Mouse (Mus musculus) T-helper 2 cell (primary cell): ENCODE results near the gene Adarb1.

Source experiments
- in situ Hi-C: fragments of 300-600 bp; cut with MboI, MseI; formaldehyde crosslinking; loops from one replicate; pipeline ENCODE4 v1.15.1; 2025; ENCODE audit warnings: high pct_unique_total_duplicates

Gene Adarb1

DNA sequence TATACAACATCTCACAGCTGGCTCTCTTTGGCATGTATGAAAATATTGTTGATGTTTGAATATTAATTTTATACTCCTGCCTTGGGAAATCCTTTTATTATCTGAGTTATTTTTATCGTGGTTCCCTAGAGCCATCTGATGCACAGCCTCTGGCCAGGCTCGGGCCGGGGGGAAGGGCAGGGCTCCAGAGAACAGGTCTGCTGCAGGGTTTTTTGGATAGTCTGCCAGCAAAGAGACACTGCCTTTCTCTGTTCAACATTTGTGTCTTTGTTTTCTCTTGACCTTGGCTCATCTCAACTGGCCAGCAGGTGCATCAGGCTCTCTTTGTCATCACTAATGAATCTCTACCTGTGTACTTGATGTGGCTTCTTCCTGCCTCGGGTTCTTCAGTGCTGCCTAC, 32.3 kb downstream of the Adarb1 start:
- in situ Hi-C loops = no loop called here

DNA sequence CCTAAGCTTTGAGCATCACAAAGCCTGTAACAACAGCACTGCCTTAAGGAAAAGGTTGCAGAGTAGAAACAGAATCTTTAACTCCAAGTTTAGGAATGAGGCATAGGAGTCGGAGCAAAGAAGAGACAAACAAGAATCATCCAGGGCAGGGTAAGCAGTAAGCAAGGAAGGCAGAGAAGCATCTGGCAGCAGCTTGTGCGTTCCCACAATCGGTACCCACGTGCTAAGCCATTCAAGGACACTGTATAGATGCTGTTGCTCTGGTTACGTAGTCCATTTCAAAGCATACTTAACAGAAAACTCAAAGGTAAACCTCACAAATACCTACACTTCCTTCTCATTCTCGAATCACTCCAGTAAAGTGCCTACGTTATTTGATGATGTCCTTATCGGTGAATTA, 35.0 kb downstream of the Adarb1 start:
- in situ Hi-C loops = no loop called here

DNA sequence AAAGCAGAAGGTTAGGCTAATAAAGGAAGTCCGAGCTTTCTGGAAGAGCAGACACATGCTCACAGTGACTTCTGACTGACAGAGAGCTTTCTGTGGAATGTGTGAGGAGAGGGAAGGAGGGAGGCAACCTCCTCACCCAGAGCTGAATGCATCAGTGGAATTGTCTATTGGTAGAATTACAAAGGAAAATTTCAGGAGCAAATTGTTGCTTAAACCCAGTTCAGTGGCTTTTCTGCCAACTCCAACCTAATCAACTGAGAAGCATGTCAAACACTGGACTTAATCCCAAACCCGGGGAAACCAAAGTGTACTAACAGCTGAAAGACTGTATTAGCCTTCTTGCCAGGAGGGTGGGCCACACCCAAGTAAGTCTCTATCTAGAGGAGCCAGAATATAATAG, 36.9 kb downstream of the Adarb1 start:
- in situ Hi-C loops = no loop called here

DNA sequence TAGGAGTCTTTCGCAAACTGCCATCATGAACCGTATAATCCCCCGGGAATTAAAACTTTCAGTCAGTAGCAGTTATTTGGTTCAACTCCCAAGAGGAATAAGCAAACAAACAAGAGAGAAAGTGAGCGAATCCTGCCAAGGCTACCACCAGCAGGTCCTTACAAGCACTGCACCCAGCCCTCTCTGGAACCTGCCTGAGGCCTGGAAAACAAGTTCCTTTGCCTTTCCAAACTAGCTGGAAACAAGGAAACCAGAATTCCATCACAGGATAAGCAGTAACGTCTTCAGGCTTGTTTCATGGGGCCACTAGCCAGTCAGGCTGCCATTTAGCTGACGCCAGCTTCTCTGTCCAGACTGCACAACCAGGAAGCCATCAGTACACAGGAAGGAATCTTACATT, 37.4 kb downstream of the Adarb1 start:
- in situ Hi-C loops = no loop called here

DNA sequence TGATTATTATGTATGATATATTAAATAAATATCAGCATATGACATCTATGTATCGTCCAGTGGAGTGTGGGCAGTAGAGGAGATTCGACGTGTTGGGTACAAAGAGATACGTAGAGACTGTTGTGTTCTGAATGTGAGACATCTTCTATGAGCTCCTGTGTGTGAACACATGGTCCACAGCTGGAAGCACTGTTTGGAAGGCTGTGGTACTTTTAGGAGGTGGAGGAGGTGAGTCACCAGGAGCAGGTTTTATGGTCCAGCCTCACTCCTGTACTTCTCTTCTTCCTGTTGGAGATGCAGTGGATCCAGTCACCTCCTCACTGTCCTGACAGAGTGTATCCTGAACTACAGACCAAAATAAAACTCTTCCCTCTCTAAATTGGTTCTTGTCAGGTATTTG, 38.9 kb downstream of the Adarb1 start:
- in situ Hi-C loops = no loop called here

DNA sequence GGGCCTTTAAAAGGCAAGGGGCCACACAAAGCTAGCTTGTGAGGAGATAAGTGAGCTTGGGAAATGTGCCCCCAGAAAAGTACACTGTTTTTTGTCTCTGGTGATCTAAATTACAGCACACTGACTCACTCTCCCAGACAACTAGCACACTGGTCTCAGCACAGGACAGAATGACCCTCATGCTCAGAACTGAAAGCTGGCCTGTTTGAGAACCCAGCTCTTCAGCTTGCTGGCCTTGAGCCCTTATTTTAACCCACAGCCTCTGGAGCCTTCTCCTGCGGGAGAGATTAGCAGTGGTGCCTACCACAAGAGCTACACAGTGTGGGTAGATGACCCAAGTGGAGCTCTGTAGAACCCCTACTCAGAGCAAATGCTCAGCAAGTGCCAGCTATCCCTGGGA, 42.0 kb downstream of the Adarb1 start:
- in situ Hi-C loops = no loop called here

DNA sequence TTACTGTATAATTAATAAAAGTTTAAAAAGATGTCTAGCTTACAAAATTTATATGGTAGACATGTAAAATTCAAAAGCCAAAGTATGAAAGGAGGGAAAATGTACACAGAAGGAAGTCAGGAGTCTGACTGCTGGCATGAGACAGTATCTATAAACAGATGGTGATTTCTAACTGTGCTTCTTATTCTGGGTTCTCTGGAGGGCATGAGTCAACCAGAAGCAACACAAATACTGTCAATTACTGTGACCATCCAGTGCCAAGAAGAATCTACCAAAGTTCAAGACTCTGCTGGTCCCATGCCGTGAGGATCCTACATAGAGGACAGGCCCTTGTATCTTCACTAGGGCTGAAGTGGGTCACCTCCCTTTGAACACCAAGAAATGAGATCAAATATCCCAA, 43.1 kb downstream of the Adarb1 start:
- in situ Hi-C loops = no loop called here

DNA sequence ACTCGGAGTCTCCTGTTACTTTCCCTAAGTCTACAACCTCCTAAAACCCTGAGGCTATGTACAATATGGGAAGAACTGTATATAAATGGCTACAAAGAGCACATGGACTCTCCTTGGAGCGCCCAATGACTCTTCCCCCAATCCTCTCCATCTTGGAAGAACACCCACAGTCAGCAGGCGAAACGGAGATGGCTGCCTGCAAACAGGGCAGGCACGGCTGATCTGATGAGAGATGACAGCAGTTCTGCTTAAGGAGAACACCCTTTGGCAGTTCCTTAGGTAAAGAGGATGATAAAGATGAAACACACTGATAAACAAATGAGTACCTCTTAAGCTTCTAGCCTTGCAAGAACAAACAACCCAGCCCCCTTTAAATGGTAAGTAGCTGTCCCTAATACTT, 43.7 kb downstream of the Adarb1 start:
- in situ Hi-C loops = no loop called here

DNA sequence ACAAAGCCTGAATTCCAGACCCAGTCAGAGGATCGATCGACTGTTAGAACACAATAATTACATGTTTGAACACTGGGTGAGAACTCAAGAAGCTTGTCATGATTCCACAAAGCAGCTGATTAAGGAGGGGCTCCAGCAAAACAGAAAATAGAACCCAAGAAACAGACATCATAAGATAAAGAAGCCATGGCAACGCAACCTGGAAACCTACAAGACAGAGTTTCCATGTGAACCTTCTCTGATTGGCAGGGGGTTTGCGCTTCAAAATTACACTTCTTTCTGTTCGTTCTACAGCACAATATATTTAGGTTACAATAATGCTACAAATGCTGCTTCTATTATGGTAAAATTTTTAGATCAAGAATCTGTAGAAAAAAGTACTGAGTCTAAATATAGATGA, 47.9 kb downstream of the Adarb1 start:
- in situ Hi-C loops = no loop called here

DNA sequence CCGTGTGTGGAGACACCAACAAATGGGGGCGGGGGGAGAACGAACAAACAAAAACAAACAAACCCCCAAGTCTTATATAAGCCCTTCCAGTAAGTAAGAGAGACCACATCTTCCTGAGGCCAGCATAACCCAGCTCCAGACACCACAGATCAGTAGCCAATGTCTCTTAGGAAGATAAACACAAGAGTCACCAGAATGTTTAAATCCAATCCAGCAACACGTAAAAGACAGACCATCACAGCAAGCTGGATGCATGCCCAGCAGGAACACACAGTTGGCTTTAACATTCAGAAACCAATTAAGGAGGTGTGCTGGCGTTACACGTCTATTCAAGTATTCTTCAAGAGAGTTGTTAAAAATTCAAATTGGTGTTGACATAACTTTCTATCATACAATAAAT, 50.1 kb downstream of the Adarb1 start:
- in situ Hi-C loops = no loop called here

DNA sequence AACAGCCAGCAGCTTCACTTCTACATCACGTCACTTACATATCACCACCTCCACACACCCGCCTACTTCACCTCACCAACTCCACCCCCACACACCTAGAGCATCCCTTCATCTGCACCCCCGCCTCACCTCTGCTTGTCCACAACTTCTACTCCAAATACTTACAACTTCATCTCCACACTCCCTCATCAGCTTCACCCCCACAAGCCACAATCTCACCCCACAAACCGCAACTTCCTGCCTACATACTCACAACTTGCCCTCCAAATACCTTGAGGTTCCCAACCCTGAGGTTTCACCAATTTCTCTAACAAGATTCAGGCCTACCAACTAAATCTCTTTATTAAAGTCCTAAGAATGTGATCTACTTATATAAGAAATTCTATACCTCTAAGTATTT, 51.1 kb downstream of the Adarb1 start:
- in situ Hi-C loops = no loop called here

DNA sequence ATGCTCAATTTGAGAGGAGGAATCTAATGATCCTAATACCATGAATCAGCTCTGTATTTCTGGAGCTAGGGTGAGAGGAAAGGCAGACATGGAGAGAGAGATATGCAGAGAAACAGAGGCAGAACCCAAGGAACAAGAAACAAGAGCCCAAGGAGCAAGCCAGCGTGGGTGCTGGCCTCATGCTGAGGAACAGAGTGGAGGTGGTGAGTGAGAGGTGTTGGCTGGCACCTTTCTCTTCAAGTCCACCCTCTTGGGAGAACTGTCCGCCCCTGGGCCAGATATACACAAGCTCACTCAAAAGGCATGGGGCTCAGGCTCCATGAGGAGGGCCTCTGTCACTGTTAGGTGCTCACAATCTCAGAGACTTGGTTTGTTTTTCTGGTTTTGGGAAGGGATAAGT, 52.9 kb downstream of the Adarb1 start:
- in situ Hi-C loops = no loop called here

DNA sequence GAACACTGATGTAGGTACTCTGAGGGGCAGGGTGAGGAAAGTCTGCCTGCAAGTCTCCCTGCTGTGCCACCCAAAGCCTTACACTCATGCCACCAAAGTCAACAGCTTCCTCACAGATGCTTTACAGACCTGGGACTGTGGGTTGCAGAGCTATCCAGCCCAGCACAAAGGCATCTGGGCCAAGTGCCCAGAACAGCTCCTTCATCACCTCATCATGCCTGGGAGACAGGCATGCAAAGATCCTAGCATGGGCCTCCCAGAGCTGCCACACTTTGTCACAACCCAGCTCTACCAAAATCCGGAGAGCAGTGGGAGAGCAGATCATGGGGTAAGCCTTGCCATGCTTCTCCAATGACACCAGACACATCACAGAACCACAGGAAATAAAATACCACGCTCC, 57.6 kb downstream of the Adarb1 start:
- in situ Hi-C loops = loop anchor here (5.0 kb wide), 1 partner anchor 152 kb away; no protein-coding TSS in a partner anchor

DNA sequence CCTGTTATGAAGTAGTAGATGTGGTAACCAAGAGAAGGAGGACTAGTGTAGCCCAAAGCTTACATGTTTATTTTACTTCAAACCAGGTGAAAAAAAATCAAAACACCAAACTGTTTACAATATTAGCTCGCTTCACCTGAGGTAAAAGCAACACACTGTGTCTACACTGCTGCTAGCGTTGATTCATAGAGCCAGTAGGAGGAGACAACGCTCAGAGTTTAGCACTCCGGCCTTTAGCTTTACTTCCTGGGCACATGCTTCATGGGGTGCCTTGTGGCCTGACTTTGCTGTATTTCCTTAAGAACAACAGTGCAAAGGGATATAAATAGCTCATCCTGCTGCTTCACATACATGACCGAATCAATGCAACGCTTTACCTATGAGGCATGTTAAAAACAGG, 60.1 kb downstream of the Adarb1 start:
- in situ Hi-C loops = loop anchor here (5.0 kb wide), 1 partner anchor 71 kb away; no protein-coding TSS in a partner anchor

DNA sequence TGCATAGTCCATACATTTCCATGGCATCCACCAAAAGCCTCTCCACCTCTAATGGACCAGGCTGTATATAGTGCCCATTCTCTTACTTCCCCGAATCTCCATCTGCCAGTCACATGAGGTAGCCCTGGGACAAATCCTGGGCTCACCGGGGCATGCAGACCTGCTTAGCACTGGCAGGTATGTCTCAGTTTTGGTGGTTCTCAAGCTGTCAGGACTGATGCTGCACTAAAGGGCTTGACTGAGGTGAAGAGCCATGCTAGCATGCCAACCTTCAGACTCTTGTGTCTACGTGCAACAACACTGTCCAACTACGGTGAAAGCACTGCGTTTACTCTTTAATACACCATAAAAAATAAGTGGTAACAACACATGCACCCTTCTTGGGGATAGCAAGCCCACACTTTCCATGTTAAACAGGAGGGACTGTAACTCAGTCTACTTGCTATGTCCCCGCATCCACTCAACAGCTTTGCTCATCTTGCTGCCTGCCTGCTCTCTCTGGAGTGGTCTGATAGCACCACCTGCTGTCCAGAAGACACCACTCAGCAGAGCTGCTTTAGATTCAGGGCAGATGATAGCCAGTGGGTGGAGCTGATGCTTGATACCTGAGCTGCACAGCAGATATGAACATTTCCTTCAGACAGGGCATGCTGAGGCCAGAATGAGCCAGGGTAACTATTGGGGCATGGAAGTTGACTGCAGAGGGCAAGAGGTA, 64.9 kb downstream of the Adarb1 start:
- in situ Hi-C loops = loop anchor here (5.0 kb wide), 1 partner anchor 221 kb away; no protein-coding TSS in a partner anchor

DNA sequence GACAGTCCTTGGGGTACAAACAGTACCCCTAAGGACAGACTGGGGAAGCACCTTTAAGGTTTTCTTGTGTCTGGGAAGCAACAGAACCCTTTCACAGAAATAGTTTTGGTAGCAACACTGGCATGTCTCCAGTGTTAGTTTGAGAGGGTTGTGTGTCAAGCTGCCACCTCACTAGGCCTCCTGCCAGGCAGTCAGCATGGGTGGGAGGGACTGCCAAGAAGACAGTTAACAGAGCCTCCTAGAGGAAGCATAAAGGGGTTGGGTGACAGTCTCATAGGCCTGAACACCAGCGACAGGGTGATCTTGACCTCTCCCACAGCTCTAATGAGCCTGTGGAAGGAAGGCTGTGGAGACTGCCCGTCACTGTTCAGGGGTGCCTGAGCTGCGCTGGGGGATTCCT, 75.2 kb downstream of the Adarb1 start:
- in situ Hi-C loops = no loop called here

DNA sequence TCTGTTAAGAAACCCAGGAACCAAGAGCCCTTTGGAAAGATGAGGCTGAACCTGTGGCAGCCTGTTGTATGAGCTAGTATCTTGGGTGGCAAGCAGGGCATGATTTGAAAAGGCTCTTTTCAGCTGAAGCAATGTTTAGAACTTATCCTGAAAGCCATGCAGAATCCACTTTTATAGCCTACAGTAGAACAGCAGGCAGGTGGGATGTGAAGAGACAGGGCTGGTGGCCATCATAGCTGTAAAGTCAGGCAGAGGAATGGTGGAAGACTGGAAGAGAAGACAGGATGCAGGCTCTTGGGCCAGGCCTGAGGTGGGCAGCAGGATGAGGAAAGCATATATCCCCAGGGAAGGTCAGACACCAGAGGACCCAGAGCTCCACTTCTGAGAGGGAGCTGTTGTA, 76.4 kb downstream of the Adarb1 start:
- in situ Hi-C loops = no loop called here

DNA sequence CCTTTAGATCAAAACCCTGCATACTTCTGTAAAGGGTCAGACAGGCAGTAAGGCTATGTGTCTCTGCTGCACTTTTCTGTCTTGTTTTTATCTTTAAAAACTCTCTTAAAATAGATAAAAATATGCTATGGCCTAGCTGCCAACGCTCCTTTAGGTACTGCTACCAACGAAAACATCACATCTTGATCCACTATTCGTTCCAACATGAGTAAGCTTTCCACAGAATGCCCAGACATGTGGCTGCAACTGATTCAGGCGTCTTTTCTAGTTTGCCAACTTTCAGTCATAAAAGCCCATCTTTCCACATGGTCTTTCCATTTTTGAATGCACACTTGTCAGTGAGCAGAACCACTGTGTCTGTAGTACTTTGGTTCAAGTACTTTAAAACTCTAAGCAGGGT, 77.0 kb downstream of the Adarb1 start:
- in situ Hi-C loops = no loop called here

DNA sequence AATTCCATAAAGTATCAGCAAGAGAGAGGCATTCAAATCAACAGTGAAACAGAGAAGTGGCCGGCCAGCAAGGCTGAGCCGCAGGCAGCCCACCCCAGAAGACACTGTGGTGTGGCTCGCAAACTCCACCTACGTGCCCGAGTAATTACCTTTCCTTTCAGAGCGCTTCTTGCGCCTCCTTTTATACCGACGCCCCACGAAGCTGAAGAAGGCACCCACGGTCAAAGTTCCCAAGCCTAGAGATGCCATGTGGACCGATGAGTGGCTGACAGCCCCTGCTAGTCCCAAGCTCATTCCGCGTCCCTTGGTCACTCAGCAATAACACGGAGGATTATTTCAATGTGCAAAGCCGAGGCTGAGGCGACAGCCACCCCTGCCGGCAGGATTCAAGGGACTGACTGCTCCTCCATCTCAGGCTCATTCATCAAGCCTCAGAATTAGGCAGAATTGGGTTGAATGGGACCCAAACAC, 78.2 kb downstream of the Adarb1 start:
- in situ Hi-C loops = no loop called here

DNA sequence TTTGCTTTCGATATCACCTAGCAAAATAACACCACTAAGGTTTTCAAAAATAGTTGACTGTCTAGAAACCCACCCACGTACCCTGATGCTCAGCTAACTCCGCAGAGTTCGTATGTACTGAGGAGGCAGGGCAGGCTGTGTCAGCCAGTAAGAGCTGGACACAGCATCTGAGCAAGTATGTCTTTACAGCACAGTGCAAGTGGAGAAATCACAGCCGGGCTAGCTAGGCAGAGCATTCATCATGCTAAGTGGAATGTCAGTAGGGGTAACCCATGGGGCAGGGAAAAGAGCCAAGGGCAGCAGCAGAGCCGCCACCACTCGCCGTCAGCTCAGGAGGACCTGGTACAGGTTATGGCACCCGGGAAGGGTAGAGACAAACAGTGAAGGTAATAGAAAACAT, 84.6 kb downstream of the Adarb1 start:
- in situ Hi-C loops = no loop called here

DNA sequence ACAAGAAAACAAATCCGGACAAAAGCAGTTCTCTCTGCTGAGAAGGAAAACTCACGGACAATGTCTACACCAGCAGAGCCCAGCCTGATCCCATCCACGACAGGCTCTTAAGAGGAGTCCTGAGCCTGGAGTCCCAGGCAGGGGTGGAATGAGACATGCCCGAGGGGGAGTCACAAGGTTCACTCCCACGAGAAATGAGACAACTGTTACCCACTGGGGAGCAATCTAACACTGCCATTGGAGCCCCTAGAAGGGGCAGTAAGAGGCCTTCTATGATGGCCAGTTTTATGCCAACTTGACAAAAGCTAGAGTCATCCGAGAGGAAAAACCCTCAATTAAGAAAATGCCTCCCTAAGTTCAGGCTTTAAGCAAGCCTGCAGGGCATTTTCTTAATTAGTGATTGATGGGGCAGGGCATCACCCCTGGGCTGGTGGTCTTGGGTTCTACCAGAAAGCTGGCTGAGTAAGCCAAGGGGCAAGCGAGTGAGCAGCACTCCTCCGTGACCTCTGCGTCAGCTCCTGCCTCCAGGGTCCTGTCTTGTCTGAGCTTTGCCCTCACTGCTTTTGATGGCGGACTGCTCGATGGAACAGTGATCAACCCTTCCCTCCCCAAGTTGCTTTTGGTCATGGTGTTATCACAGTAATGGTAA, 88.5 kb downstream of the Adarb1 start:
- in situ Hi-C loops = no loop called here

DNA sequence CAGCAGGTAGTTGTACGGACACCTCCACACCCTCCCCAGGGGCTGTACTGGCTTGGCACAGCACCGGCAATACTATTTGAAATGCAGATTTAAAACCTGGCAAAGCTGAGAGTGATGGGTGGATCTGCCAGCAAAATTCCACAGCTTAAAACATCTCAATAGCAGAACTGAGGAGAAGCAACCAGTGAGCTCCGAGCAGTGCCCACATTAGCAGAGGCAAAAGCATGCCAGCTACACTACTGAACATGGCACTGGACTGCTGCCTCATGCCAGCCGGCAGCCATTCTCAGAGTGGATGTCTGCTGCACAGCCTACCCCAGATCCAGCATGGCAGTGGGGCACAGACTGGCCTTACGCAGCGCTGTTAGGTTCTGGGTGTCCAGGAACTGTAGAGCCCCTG, 93.4 kb downstream of the Adarb1 start:
- in situ Hi-C loops = no loop called here

DNA sequence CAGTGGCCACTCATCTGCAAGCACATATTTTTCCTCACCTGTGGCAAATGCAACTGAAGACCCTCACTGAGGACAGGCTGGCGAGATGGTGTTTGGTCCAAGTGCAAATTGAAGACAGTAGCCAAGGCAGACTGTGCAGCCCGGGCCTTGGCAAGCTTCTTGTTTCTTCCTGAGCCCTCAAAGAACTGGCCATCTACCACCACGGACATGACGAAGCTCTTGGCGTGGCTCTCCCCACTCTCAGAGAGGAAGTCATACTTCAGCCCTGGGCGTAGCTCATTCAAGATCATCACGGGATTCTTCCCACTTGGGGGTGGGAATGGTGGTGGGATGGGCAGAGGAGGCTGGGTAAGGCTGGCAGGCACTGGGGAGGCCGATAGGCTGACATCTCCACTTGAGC, 96.5 kb downstream of the Adarb1 start:
- in situ Hi-C loops = no loop called here
